Mouse (Mus musculus) granulocyte monocyte progenitor cell, adult 5-6 weeks (primary cell): ENCODE results near the gene Sema4c. TPM values are rescaled to one million over a fixed set of nuclear protein-coding genes. Genes with fewer than 3 reads are reported as not detected.

Experiments used
- ATAC-seq: replicated peaks from 2 replicates; pipeline ENCODE4 v1.8.0; 2016; ENCODE audit warnings: mild to moderate bottlenecking, moderate TSS enrichment, inconsistent platforms; ENCODE audit not compliant: poor library complexity, severe bottlenecking
- total RNA-seq, 2 experiments: library from RNA; stranded (forward) in 1 of 2; stranded (reverse) in 1 of 2; fragments of 200-712, 200-1000 nt in 1 of 2; fragments of >200 nt in 1 of 2; fragmentation: Nextera tagmentation in 1 of 2; gene quantifications; 2 replicates each; pipeline ENCODE4 v1.2.3; 2014 to 2017

Gene Sema4c
- total RNA-seq, 2 experiments from 2014 or later: 2.0 to 2.1 TPM

GRCm38 (mm10) chr1:36559256-36559655, 1.1 kb upstream of the Sema4c start:
- ATAC-seq: no peak

GRCm38 (mm10) chr1:36557457-36558011, 615 bp downstream of the Sema4c start:
- ATAC-seq: peak; percentile 25

DNA sequence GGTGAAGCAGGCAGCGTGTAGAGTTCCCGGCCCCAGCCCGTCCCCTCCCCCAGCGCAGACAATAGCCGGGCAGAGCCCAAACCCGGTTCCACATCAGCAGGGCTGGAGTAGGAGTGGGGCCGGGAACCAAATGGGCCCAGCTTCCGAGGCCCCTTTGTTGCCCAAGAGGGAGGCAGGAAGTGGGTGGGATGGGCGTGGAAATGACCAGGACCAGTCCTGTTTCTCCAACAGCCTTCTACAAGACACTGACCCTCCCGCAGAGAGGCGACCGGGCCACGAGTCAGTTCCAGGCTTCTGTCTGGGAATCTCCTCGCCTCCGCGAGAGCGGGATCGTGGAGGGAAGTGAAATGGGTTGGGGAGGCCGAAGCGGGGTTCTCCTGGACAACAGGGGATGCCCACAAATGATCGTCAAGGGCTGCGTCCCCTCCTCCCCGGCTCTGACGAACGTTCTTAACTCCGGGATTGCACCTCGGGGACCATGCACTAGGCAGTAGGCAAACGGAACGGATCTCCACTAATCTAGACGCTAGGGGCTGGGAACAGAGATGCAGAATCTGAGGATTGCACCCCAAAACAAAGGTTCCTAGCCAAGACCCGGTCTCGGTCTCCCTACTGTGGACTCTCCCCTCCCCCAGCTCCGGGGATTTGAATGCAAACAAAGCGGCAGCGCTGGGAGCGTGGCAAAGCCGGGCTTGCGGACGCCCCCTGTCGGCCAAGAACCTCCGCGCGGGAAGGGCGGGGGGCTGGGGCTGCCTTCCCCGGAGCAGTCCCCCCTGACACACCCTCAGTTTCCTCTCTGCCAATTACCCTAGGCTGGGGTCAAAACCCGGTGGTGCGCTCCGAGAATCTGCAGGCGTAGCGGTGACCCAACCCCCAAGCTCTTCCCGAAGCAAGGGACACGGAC, 1.3 kb downstream of the Sema4c start:
- ATAC-seq: peak; percentile 68

DNA sequence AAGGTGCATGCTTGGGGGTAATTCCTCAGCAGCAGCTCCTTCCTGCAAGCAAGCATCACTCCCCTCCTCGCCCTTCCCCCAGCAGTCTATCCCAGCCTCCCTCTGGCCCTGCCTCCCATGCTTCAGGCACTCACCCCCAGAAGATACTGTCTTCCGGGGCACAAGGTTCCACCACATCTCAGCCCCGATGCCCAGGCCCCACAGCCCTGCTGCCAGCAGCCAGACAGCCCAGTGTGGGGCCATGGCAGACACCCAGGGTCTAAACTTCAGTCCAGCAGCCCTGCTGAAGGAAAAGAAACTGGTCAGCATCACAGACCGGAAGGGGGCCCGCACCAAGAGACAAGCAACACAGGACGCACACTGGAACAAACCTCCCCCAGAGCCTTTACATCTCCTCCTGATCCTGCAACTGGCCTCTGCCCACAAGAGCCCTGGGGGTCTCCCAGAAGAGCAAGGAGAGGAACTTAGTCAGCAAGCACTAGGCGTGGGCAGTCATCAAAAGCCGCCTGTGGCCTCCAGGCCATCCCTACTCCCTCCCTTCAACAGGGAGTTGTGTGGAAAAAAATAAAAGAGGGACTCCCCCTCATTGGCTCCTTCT, 2.3 kb downstream of the Sema4c start:
- no peak for ATAC-seq

- ATAC-seq: no peak
Measured at GRCm38 (mm10) chr1:36554633-36555399, 3.3 kb downstream of the Sema4c start.

GRCm38 (mm10) chr1:36552506-36552905, 5.6 kb downstream of the Sema4c start:
- ATAC-seq: no peak

- no peak for ATAC-seq
Measured at GRCm38 (mm10) chr1:36551904-36552303, 6.2 kb downstream of the Sema4c start.

- ATAC-seq: no peak
Measured at GRCm38 (mm10) chr1:36550075-36550863, 7.9 kb downstream of the Sema4c start.

GRCm38 (mm10) chr1:36549491-36549890, 8.7 kb downstream of the Sema4c start:
- no peak for ATAC-seq

- ATAC-seq: no peak
Measured at GRCm38 (mm10) chr1:36548771-36549170, 9.4 kb downstream of the Sema4c start.

- no peak for ATAC-seq
Measured at GRCm38 (mm10) chr1:36547981-36548598, 10.1 kb downstream of the Sema4c start.

GRCm38 (mm10) chr1:36546888-36547471, 11.2 kb downstream of the Sema4c start, which contains the start of gene Ankrd39:
TSS of gene Ankrd39 (minus strand) at chr1:36547445.
- peak; percentile 98 for ATAC-seq

- ATAC-seq: no peak
Measured at GRCm38 (mm10) chr1:36545845-36546600, 12.1 kb downstream of the Sema4c start.

DNA sequence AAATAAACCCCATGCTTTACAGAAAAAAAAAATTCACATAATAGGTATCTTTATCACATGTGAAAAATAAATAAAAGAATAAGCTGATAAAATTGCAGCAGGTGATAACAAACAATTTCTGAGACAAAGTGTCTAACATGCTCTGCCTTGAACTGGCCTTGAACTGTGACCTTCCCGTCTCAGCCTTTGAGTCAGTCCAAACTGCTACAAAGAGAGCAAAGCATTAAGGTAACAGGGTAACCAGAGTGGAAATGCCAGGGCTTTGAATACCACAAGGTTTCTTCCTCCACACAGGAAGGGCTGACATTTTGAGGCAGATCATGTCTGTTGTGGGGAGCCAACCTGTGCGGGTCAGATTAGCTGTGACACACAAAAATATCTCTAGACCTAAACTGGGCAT, 12.8 kb downstream of the Sema4c start:
- no peak for ATAC-seq

DNA sequence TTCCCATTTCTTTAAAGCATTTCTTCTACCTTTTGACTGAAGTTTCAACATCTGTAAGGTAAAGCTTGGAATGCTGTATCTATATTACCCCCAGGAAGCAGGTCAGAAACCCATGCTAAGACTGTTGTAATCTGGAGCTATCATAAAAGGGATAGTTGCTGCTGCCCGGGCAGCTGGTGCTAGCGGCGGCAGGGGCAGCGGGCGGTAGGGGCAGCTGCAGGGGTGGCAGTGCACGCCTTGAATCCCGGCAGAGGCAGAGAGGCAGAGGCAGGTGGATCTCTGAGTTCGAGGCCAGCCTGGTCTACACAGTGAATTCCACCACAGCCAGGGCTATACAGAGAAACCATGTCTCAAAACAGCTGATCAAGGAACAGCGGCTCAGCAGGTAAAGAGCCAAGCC, 15.2 kb downstream of the Sema4c start:
- no peak for ATAC-seq

DNA sequence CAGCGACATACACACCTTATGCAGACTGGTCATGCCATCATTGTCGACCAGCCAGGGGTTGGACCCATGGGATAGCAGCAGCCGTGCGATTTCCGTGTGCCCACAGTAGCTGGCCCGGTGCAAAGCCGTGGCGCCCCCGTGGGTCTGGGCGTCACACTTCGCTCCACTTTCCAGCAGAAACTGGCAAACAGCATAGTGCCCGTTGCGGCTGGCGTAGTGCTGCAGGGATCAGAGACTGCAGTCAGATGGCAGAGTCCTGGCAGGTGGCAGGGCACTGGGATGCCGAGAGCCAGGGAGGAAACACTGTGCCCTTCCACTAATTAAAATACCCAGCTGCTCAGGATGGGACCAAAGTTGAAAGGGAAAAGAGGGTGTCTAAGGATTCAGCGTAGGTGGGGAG, 16.3 kb downstream of the Sema4c start:
- ATAC-seq: no peak

DNA sequence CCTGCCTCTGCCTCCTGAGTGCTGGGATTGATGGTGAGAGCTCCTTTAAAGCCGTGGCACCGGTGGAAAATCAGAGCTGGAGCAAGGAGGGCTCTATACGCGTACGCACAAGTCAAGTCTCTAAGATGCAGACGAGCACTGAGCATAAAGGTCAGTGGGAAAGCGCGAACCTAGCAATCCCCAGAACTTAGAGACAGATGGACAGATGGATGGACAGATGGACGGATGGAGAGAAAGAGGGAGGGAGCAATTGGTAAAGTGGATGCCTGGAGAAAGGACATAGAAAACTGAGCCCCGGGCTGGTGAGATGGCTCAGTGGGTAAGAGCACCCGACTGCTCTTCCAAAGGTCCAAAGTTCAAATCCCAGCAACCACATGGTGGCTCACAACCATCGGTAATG, 17.3 kb downstream of the Sema4c start:
- ATAC-seq: no peak

DNA sequence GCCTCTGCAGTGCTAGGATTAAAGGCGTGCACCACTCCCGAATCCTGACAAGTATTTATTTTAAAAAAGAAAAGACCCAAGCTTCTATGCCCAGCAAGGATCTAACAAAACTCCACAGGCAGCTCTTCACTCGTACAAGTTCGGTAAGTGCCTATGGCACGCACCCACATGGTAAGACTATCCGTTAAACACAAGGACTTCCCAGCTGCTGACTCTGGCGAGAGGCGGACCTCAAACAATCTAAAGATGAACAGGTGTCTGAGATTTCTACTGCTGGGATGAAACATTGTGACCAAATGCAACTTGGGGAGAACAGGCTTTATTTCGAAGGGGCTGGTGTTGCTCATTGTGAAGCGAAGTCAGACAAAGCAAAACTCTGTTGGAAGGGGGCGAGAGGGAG, 18.0 kb downstream of the Sema4c start:
- no peak for ATAC-seq
